Mouse (Mus musculus) forebrain, embryonic 16.5 days (tissue): Measurements from ENCODE around the gene Lfng. TPM values are rescaled to one million over a fixed set of nuclear protein-coding genes. Genes with fewer than 3 reads are reported as not detected.

Experiments used
- ATAC-seq: fragments of 200-750 bp; cut with Nextera tagmentation; 2 replicates; pipeline ENCODE4 v1.8.0; 2017; ENCODE audit warnings: mild to moderate bottlenecking, moderate library complexity
- H3K27ac ChIP-seq: fragments of 300-500 bp; sonication (generic); 2 replicates; pipeline ENCODE4 v1.5.1; 2014; ENCODE audit warnings: low read length, control low read depth
- H3K27me3 ChIP-seq: fragments of 300-500 bp; sonication (generic); replicated peaks from 2 replicates; pipeline ENCODE4 v1.6.1; 2014; ENCODE audit warnings: low read length; ENCODE audit not compliant: control insufficient read depth, insufficient read depth
- H3K36me3 ChIP-seq: fragments of 300-500 bp; sonication (generic); 2 replicates; pipeline ENCODE4 v1.6.1; 2014; ENCODE audit not compliant: control insufficient read depth, insufficient read depth
- H3K4me1 ChIP-seq: fragments of 300-500 bp; sonication (generic); replicated peaks from 2 replicates; pipeline ENCODE4 v1.6.1; 2014; ENCODE audit warnings: low read length; ENCODE audit not compliant: control insufficient read depth, insufficient read depth
- H3K4me2 ChIP-seq: fragments of 300-500 bp; sonication (generic); 2 replicates; pipeline ENCODE4 v1.6.1; 2014; ENCODE audit warnings: mild to moderate bottlenecking, low read length, control low read depth
- H3K4me3 ChIP-seq: fragments of 300-500 bp; sonication (generic); replicated peaks from 2 replicates; pipeline ENCODE4 v1.5.1; 2014; ENCODE audit warnings: mild to moderate bottlenecking, low read length, control low read depth
- H3K9ac ChIP-seq: fragments of 300-500 bp; sonication (generic); replicated peaks from 2 replicates; pipeline ENCODE4 v1.6.1; 2014; ENCODE audit warnings: low read depth, low read length, control low read depth
- H3K9me3 ChIP-seq: fragments of 300-500 bp; sonication (generic); 2 replicates; pipeline ENCODE4 v1.6.1; 2016; ENCODE audit warnings: low read length; ENCODE audit not compliant: control insufficient read depth
- WGBS: fragments of 180-500 bp; shearing (Covaris S2); extraction: QIAGEN DNeasy Blood & Tissue Kit; methylation state at CpG from one replicate; pipeline ENCODE4 v1.1.7; 2014; 5-methylcytosine and 5-hydroxymethylcytosine counted together
- polyA plus RNA-seq: library from polyadenylated mRNA; unstranded; fragments of >200 nt; fragmentation: Nextera tagmentation; extraction: Ambion mirVana; gene quantifications from 2 replicates; pipeline ENCODE4 v1.2.1, GENCODE M21; 2015

Lfng gene
- 23.3 and 25.6 TPM in 2 replicates for polyA plus RNA-seq

- peaks cover 5% of the 10 kb centered on the region; the same call in 1 of the 2 replicates for H3K27me3 ChIP-seq
- H3K4me3 ChIP-seq: peak within 1 kb of the TSS; percentile 60
- WGBS: under 1% methylated on average over 87 of the region's 91 CpGs
- peak within 1 kb of the TSS; percentile 69 for H3K9ac ChIP-seq
- H3K4me2 ChIP-seq: peak within 1 kb of the TSS; percentile 94
- no peaks in the 10 kb centered on the region for H3K36me3 ChIP-seq
- H3K4me1 ChIP-seq: peaks cover 45% of the 10 kb centered on the region
- ATAC-seq: peak; percentile 41
- H3K9me3 ChIP-seq: no peaks in the 10 kb centered on the region
- peak within 1 kb of the TSS; percentile 81 for H3K27ac ChIP-seq
Observed at GRCm38 (mm10) chr5:140607001-140607835, at the start of gene Lfng. Lfng (plus strand) TSS chr5:140607320.

- no peak overlapping the region for H3K4me3 ChIP-seq
- no peaks in the 10 kb centered on the region for H3K9me3 ChIP-seq
- no peaks in the 10 kb centered on the region for H3K27me3 ChIP-seq
- no peak for ATAC-seq
- no peak overlapping the region for H3K4me2 ChIP-seq
- 84% methylated on average over 9 of the region's 9 CpGs for WGBS
- H3K27ac ChIP-seq: no peak overlapping the region
- H3K36me3 ChIP-seq: no peaks in the 10 kb centered on the region
- no peak overlapping the region for H3K9ac ChIP-seq
- peaks cover 3% of the 10 kb centered on the region; the same call in 1 of the 2 replicates for H3K4me1 ChIP-seq
Observed at GRCm38 (mm10) chr5:140562601-140563000, 44.5 kb upstream of the Lfng start.

- ATAC-seq: no peak
- Histone ChIP-seq H3K27ac (no peak within 1 kb of the TSS), H3K27me3 (no peaks in the 10 kb centered on the region), H3K4me2 (no peak within 1 kb of the TSS), H3K36me3 (no peaks in the 10 kb centered on the region), H3K9ac (no peak within 1 kb of the TSS), H3K9me3 (no peaks in the 10 kb centered on the region), H3K4me3 (no peak within 1 kb of the TSS), H3K4me1 (peaks cover 6% of the 10 kb centered on the region; the same call in 1 of the 2 replicates)
- WGBS: 87% methylated on average over 4 of the region's 4 CpGs
Observed at GRCm38 (mm10) chr5:140564896-140565295, 42.2 kb upstream of the Lfng start, which contains the start of gene Grifin. Grifin (minus strand) TSS chr5:140565071.

GRCm38 (mm10) chr5:140565451-140565850 is 41.7 kb upstream of the Lfng start:
- no peaks in the 10 kb centered on the region for H3K27me3 ChIP-seq
- peak; percentile 76 for ATAC-seq
- 18% methylated on average over 5 of the region's 5 CpGs for WGBS
- no peak overlapping the region for H3K27ac ChIP-seq
- no peak overlapping the region for H3K4me2 ChIP-seq
- no peak overlapping the region for H3K4me3 ChIP-seq
- no peaks in the 10 kb centered on the region for H3K36me3 ChIP-seq
- peaks cover 6% of the 10 kb centered on the region; the same call in 1 of the 2 replicates for H3K4me1 ChIP-seq
- no peak overlapping the region for H3K9ac ChIP-seq
- H3K9me3 ChIP-seq: no peaks in the 10 kb centered on the region

GRCm38 (mm10) chr5:140565856-140566255 is 41.3 kb upstream of the Lfng start:
- ATAC-seq: no peak
- H3K27me3 ChIP-seq: no peaks in the 10 kb centered on the region
- H3K4me2 ChIP-seq: no peak overlapping the region
- H3K9me3 ChIP-seq: no peaks in the 10 kb centered on the region
- H3K4me1 ChIP-seq: peaks cover 6% of the 10 kb centered on the region; the same call in 1 of the 2 replicates
- H3K36me3 ChIP-seq: no peaks in the 10 kb centered on the region
- WGBS: 62% methylated on average over 6 of the region's 6 CpGs
- H3K9ac ChIP-seq: no peak overlapping the region
- H3K4me3 ChIP-seq: no peak overlapping the region
- no peak overlapping the region for H3K27ac ChIP-seq

GRCm38 (mm10) chr5:140566271-140566670 is 40.8 kb upstream of the Lfng start:
- Histone ChIP-seq H3K4me2 (no peak overlapping the region), H3K9me3 (no peaks in the 10 kb centered on the region), H3K9ac (no peak overlapping the region), H3K4me1 (peaks cover 6% of the 10 kb centered on the region; the same call in 1 of the 2 replicates), H3K36me3 (no peaks in the 10 kb centered on the region), H3K27me3 (no peaks in the 10 kb centered on the region), H3K4me3 (no peak overlapping the region), H3K27ac (no peak overlapping the region)
- WGBS: 74% methylated on average over 4 of the region's 4 CpGs
- ATAC-seq: no peak

GRCm38 (mm10) chr5:140567321-140567720 is 39.8 kb upstream of the Lfng start:
- H3K9me3 ChIP-seq: no peaks in the 10 kb centered on the region
- 49% methylated on average over 11 of the region's 11 CpGs for WGBS
- no peak overlapping the region for H3K27ac ChIP-seq
- no peaks in the 10 kb centered on the region for H3K36me3 ChIP-seq
- no peaks in the 10 kb centered on the region for H3K27me3 ChIP-seq
- H3K9ac ChIP-seq: no peak overlapping the region
- H3K4me3 ChIP-seq: no peak overlapping the region
- H3K4me2 ChIP-seq: no peak overlapping the region
- H3K4me1 ChIP-seq: peaks cover 6% of the 10 kb centered on the region; the same call in 1 of the 2 replicates
- ATAC-seq: no peak

GRCm38 (mm10) chr5:140567751-140568150 is 39.4 kb upstream of the Lfng start:
- no peak for ATAC-seq
- no peak overlapping the region for H3K9ac ChIP-seq
- peaks cover 6% of the 10 kb centered on the region; the same call in 1 of the 2 replicates for H3K4me1 ChIP-seq
- H3K9me3 ChIP-seq: no peaks in the 10 kb centered on the region
- no peak overlapping the region for H3K27ac ChIP-seq
- H3K36me3 ChIP-seq: no peaks in the 10 kb centered on the region
- H3K4me3 ChIP-seq: no peak overlapping the region
- H3K4me2 ChIP-seq: no peak overlapping the region
- H3K27me3 ChIP-seq: no peaks in the 10 kb centered on the region
- 91% methylated on average over 5 of the region's 5 CpGs for WGBS

- Histone ChIP-seq H3K4me3 (no peak overlapping the region), H3K27me3 (no peaks in the 10 kb centered on the region), H3K27ac (no peak overlapping the region), H3K9ac (no peak overlapping the region), H3K4me1 (peaks cover 6% of the 10 kb centered on the region; the same call in 1 of the 2 replicates), H3K36me3 (no peaks in the 10 kb centered on the region), H3K4me2 (no peak overlapping the region), H3K9me3 (no peaks in the 10 kb centered on the region)
- peak; percentile 23; the same call in 1 of the 2 replicates for ATAC-seq
- 59% methylated on average over 10 of the region's 10 CpGs for WGBS
Observed at GRCm38 (mm10) chr5:140568321-140568970, 38.7 kb upstream of the Lfng start.
